Mouse (Mus musculus): ENCODE results near the gene Arhgap28. TPM values are rescaled to one million over a fixed set of nuclear protein-coding genes. Genes with fewer than 3 reads are reported as not detected.

Gene Arhgap28
- total RNA-seq, 2 experiments from 2014 or later, result 0.65 to 0.86 TPM

DNA sequence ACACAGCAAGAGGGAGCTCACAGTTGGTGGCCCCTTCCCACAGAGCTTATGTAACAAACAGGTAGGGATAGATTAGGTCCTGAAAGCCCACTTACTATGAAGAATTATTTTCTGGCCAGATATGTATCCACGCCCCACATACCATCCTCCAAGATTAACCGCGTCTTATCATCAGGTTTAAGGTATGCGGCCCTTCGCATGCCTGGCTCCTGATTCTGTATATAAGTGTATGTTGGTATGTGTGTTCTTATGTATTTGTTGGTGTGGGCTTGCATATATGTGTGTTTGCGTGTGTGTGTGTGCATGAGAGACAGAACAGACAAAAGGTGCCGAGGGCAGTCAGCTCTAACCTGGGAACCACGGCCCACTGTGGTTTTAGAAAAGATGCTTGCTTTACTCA, 76.1 kb downstream of the Arhgap28 start:
- DNase-seq (ENCODE audit: extremely low spot score in 1 of 2, low spot score in 2 of 2), result no peak
- intact Hi-C loops (cut with DNase I), result no loop called here
- no peak overlapping the region for H3K4me3 ChIP-seq
- TF ChIP-seq CTCF (IDR thresholded peaks at IDR 0.05), result no peak
- no peak overlapping the region for H3K27ac ChIP-seq

DNA sequence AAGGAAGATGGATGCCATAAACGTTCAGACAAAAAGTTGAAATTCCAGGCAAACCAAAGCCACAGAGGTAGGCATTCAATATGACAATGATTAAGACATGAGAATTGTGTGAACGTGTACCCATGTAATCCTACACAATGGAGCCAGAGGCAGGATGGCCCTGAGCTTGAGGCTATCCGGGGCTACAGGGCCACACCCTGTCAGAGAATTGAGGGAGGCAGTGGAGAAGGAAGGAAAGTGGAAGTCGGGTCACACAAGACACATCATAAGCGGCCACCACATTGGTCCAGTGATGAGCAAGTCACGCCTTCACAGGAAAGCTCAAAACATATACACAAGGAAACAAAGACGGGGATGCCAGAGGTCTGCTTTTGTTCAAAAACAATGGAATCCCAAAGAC, 84.0 kb downstream of the Arhgap28 start:
- no peak for TF ChIP-seq CTCF (IDR thresholded peaks at IDR 0.05)
- intact Hi-C loops (cut with DNase I), result no loop called here
- H3K4me3 ChIP-seq, result no peak overlapping the region
- no peak overlapping the region for H3K27ac ChIP-seq
- no peak for DNase-seq (ENCODE audit: extremely low spot score in 1 of 2, low spot score in 2 of 2)

DNA sequence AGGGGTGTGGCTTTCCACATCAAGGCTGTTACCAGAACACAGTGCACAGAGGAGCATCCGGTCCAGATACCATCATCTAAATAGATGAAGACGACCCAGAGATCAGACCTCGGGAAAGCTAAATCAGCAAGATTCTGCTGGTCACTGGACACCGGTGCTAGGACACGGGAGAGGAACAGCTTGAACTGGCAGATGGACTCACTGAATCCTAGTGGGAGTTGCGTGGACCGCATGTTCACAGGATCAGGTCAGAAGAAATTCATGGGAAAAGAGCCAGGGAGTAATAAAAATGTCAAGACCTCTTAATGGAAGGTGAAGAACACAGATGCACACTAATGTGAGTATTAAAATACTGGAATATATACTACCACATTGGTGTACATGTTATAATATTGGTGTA, 85.7 kb downstream of the Arhgap28 start:
- DNase-seq (ENCODE audit: extremely low spot score in 1 of 2, low spot score in 2 of 2), result no peak
- intact Hi-C loops (cut with DNase I), result no loop called here
- Histone ChIP-seq H3K4me3 (no peak overlapping the region), H3K27ac (no peak overlapping the region)
- no peak for TF ChIP-seq CTCF (IDR thresholded peaks at IDR 0.05)

DNA sequence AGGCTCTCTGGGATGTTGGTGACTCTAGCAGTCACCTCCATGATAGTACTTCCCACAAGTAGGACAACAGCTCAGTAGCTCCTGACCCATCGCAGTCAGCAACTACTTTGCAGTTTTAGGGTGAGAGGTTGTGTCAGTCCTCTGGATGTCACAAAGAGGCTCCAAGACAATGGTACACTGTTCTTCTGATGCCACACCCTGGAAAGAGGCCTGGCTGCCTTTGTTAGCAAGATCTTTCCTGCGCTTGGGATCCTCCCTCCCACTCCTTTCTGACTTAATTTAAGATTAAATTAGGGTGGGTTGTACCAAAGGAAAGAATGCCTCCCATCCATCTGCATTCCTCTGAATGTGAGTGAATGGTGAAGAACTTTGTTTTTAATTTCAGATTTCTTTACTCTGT, 87.0 kb downstream of the Arhgap28 start:
- no peak for DNase-seq (ENCODE audit: extremely low spot score in 1 of 2, low spot score in 2 of 2)
- H3K4me3 ChIP-seq, result no peak overlapping the region
- intact Hi-C loops (cut with DNase I), result no loop called here
- H3K27ac ChIP-seq, result no peak overlapping the region
- no peak for TF ChIP-seq CTCF (IDR thresholded peaks at IDR 0.05)

DNA sequence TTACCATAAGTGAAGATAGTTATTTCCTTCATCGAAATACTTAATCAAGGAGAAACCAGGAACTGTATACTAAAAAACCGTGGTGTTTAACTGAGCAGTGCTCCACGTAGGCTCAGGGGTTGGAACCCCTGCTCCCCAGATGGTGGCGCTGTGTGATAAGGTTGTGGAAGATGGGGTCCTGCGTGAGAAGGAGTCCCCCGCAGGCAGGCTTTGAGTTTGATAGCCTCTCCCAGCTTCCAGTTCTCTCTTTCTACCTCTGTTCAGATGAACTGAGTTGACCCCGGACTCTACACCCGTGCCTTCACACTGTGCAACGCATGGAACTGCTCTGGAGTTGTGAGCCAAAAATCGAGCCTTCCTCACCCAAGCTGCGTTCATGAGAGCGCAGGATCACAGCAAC, 91.3 kb downstream of the Arhgap28 start:
- Histone ChIP-seq H3K27ac (no peak overlapping the region), H3K4me3 (no peak overlapping the region)
- intact Hi-C loops (cut with DNase I), result loop anchor here (2.0 kb wide), 2 partner anchors 254 to 956 kb away; no protein-coding TSS in a partner anchor
- peak in 1 of 2 experiments; percentile 26 for DNase-seq (ENCODE audit: extremely low spot score in 1 of 2, low spot score in 2 of 2)
- peak; percentile 72 for TF ChIP-seq CTCF (IDR thresholded peaks at IDR 0.05)

DNA sequence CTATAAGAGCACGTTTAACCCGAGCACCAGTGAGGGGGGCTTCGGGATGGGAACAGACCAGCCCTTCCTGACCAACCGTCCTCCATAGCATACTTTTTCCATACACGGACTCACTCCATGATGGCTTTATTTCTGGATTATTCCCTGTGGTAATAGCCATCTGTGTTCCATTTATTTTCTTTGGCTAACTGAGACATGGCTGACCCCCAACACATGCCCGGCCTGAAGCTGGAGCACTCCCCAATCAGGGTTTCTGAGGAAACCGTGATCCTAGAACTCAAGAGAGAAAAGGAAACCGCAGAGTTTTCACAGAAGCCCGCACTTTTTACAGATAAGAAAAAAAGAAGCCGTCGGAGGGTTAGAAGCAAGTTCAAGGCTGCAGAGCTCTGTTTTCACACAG, 91.9 kb downstream of the Arhgap28 start:
- intact Hi-C loops (cut with DNase I), result loop anchor here (2.0 kb wide), 2 partner anchors 255 to 957 kb away; no protein-coding TSS in a partner anchor
- DNase-seq (ENCODE audit: extremely low spot score in 1 of 2, low spot score in 2 of 2), result no peak
- Histone ChIP-seq H3K27ac (no peak overlapping the region), H3K4me3 (no peak overlapping the region)
- TF ChIP-seq CTCF (IDR thresholded peaks at IDR 0.05), result no peak

DNA sequence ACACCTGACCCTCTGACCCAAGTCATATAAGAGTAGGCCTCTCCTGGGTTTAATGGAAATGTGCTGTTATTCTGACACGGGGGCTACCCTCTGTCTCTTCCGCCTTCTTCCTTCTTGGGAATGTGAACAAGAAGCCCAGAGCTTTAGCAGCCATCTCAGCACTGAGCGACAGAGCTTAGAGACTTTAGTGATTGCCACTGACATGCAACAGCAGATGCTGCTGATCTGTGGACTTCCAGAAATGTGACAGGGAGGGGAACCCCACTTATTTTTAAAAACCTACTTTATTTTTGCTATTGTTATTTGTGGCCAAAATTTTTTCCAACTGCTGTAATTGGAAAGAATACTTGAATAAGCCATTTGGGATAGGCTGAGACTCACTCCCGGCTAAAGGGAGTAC, 95.4 kb downstream of the Arhgap28 start:
- intact Hi-C loops (cut with DNase I), result no loop called here
- no peak overlapping the region for H3K4me3 ChIP-seq
- no peak for TF ChIP-seq CTCF (IDR thresholded peaks at IDR 0.05)
- H3K27ac ChIP-seq, result no peak overlapping the region
- DNase-seq (ENCODE audit: extremely low spot score in 1 of 2, low spot score in 2 of 2), result no peak

DNA sequence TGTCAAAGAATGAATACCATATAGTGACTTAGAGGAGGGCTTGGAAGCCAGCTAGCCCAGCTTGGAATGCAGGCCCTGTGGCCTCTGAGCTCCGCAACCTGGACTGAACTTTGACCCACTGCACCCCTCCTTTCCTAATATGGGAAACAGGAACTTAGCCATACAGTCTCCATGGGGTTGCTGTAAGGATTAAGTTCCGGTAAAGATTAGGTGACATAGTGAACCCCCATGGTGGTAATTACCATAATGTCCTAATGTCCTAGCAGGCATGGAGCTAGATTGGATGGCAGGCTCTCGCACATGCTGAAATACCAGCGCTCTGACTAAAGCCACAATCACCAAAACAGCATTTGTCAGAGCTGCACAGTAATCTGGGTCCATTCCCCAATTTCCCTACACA, 95.8 kb downstream of the Arhgap28 start:
- no peak for DNase-seq (ENCODE audit: extremely low spot score in 1 of 2, low spot score in 2 of 2)
- TF ChIP-seq CTCF (IDR thresholded peaks at IDR 0.05), result no peak
- no peak overlapping the region for H3K27ac ChIP-seq
- intact Hi-C loops (cut with DNase I), result no loop called here
- H3K4me3 ChIP-seq, result no peak overlapping the region

DNA sequence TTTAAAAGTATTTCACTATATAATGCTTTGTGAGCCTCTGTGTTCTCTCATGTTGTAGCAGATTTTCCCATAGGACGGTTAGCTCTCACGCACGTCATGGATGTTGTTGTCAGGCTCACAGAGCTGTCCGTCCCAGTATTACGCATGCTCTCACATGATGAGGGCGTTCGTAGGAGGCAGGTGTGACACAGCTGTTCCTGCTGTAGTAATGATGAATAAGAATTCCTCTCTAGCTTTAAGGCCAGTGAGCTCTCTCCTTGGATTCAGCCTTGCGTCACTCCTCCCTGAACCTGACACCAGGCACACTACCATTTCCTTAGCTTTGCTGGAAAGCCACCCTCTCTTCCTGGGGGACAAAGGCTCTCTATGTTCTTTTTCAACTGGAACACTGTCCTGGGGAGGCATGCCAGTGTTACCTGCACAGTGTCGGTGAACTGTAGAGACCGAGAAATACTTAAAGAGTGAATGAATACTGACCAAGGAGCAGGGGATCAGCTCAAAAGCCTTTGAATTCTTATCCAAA, 96.3 kb downstream of the Arhgap28 start:
- no peak for TF ChIP-seq CTCF (IDR thresholded peaks at IDR 0.05)
- no peak for DNase-seq (ENCODE audit: extremely low spot score in 1 of 2, low spot score in 2 of 2)
- Histone ChIP-seq H3K27ac (no peak overlapping the region), H3K4me3 (no peak overlapping the region)
- intact Hi-C loops (cut with DNase I), result no loop called here

DNA sequence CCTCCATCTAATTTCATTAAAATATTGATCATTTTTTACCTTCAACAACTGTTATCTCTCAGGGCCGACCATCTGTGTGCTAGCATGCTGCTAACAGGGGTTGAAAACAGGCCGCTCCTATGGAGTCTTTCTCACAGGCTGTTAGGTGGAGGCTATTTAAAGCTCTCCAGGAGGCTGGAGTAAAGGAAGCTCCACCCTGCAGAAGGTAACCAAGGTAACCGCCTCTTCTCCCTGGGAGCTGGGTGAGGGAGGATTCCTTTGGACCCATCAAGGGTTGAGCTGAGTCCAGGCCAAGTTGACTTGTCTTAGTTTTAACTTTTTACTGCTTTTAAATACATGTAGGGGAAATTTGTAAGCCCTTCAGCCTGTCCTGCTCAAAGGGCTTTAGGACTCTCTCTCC, 97.7 kb downstream of the Arhgap28 start:
- intact Hi-C loops (cut with DNase I), result no loop called here
- Histone ChIP-seq H3K27ac (no peak overlapping the region), H3K4me3 (no peak overlapping the region)
- no peak for DNase-seq (ENCODE audit: extremely low spot score in 1 of 2, low spot score in 2 of 2)
- no peak for TF ChIP-seq CTCF (IDR thresholded peaks at IDR 0.05)

DNA sequence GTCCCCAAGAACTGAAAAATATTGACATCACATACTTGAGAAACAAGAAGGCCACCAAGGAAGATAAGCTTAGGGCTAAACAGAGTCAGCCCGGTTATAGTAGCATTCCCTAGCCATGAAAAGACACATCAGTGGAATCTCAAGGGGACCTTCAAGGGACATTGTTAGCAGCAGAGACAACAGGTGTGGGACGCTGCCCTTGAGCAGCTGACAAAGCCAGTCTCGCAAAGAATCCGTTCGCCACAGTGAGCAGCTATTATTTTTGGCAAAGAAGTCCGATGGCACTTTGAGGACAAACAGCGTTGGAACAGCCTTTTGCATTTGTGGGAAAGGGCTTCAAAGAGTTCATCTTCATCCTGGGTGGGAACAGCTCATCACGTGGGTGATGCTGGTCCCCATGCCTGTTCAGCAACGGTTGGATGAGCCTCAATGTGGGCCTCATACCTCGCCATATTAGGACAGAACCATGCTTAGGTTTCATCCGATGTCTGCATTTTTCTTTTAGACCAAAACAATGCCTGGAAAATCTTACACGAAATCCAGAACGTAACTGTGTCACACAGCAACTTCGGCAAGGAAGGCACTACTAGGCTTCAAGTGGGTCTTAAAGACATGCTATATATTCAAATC, 99.5 kb downstream of the Arhgap28 start:
- DNase-seq (ENCODE audit: extremely low spot score in 1 of 2, low spot score in 2 of 2), result no peak
- TF ChIP-seq CTCF (IDR thresholded peaks at IDR 0.05), result no peak
- intact Hi-C loops (cut with DNase I), result no loop called here
- no peak overlapping the region for H3K27ac ChIP-seq
- H3K4me3 ChIP-seq, result no peak overlapping the region

DNA sequence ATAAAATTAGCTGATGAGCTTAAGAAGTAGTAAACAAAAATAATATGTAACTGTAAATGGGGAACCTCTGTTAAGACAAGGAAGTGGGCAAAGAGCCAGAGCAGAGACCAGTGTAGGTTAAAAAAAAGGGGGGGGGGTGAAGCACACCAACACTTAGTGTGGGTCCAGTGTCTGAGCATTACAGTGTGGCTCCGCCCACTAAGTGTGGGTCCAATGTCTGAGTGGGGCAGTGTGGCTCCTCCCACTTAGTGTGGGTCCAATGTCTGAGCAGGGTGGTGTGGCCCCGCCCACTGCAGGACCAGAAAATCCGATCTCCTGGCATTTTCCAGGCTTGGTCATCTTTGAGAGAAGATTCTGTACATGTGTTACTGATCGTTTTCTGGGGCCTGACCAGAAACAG, 101.1 kb downstream of the Arhgap28 start:
- Histone ChIP-seq H3K4me3 (no peak overlapping the region), H3K27ac (no peak overlapping the region)
- no peak for TF ChIP-seq CTCF (IDR thresholded peaks at IDR 0.05)
- intact Hi-C loops (cut with DNase I), result no loop called here
- DNase-seq (ENCODE audit: extremely low spot score in 1 of 2, low spot score in 2 of 2), result no peak

DNA sequence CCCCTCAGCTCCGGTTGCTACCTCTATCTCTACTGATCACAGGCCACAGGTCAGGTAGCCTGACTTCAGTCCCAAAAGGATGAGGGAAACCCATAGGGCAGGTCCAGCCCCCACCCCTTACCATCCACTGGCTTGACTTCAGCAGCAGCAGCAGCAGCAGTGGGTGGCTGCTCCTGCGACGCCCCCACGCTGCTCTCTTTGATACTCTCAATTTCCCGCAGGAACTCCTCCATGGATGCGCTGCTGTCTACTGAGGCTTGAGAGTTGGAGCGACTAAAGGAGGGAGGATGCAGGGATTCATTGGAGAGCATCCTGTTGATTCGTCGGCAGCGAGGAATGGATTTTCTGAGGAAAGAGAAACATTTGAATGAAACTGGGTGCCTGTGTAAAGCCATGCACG, 102.8 kb downstream of the Arhgap28 start:
- intact Hi-C loops (cut with DNase I), result no loop called here
- Histone ChIP-seq H3K27ac (no peak overlapping the region), H3K4me3 (no peak overlapping the region)
- no peak for DNase-seq (ENCODE audit: extremely low spot score in 1 of 2, low spot score in 2 of 2)
- no peak for TF ChIP-seq CTCF (IDR thresholded peaks at IDR 0.05)

Data from left cerebral cortex, adult 2 months (tissue).